Mouse (Mus musculus) hindbrain, postnatal 0 days (tissue): ENCODE measurements around the gene Mypop. TPM values are rescaled to one million over a fixed set of nuclear protein-coding genes. Genes with fewer than 3 reads are reported as not detected.

Experiments used
- ATAC-seq: fragments of 200-750 bp; cut with Nextera tagmentation; 2 replicates; pipeline ENCODE4 v1.8.0; 2017; ENCODE audit warnings: mild to moderate bottlenecking, moderate TSS enrichment, moderate library complexity
- DNase-seq: peaks from one replicate; pipeline ENCODE4 v3.0.0-alpha.2; 2015; ENCODE audit warnings: low spot score
- H3K27ac ChIP-seq: fragments of 300-500 bp; sonication (generic); 2 replicates; pipeline ENCODE4 v1.5.1; 2014; ENCODE audit warnings: mild to moderate bottlenecking
- H3K27me3 ChIP-seq: fragments of 300-500 bp; sonication (generic); 2 replicates; pipeline ENCODE4 v1.6.1; 2014; ENCODE audit warnings: low read length, mixed read lengths; ENCODE audit not compliant: insufficient read depth
- H3K36me3 ChIP-seq: fragments of 300-500 bp; sonication (generic); 2 replicates; pipeline ENCODE4 v1.6.1; 2014; ENCODE audit warnings: low read length, mixed read lengths; ENCODE audit not compliant: insufficient read depth
- H3K4me1 ChIP-seq: fragments of 300-500 bp; sonication (generic); 2 replicates; pipeline ENCODE4 v1.6.1; 2014; ENCODE audit warnings: antibody characterized with exemption, low read length, mixed read lengths; ENCODE audit not compliant: insufficient read depth
- H3K4me2 ChIP-seq: fragments of 300-500 bp; sonication (generic); 2 replicates; pipeline ENCODE4 v1.6.1; 2014; ENCODE audit warnings: low read depth, mild to moderate bottlenecking, low read length, moderate library complexity, mixed read lengths
- H3K4me3 ChIP-seq: fragments of 300-500 bp; sonication (generic); 2 replicates; pipeline ENCODE4 v1.5.1; 2014; ENCODE audit warnings: low read length
- H3K9ac ChIP-seq: fragments of 300-500 bp; sonication (generic); replicated peaks from 2 replicates; pipeline ENCODE4 v1.6.1; 2014; ENCODE audit warnings: mild to moderate bottlenecking, low read length, moderate library complexity, mixed read lengths
- H3K9me3 ChIP-seq: fragments of 300-500 bp; sonication (generic); 2 replicates; pipeline ENCODE4 v1.6.1; 2016; ENCODE audit warnings: low read length, mixed read lengths
- CTCF ChIP-seq: IDR thresholded peaks from 2 replicates; pipeline ENCODE4 v1.5.1; 2016; ENCODE audit warnings: antibody characterized with exemption, control low read depth, low read depth
- WGBS: fragments of 180-500 bp; shearing (Covaris S2); extraction: QIAGEN DNeasy Blood & Tissue Kit; methylation state at CpG from one replicate; pipeline ENCODE4 v1.1.7; 2014; 5-methylcytosine and 5-hydroxymethylcytosine counted together
- polyA plus RNA-seq: library from polyadenylated mRNA; unstranded; fragments of >200 nt; fragmentation: Nextera tagmentation; extraction: Ambion mirVana; gene quantifications from 2 replicates; pipeline ENCODE4 v1.2.1, GENCODE M21; 2015
- total RNA-seq: library from RNA; depleted of rRNA; stranded (reverse); fragments of >200 nt; gene quantifications from 2 replicates; pipeline ENCODE4 v1.2.3, GENCODE M21; 2014; rRNA removed

The Mypop gene
- total RNA-seq (22.5 and 26.1 TPM in 2 replicates), polyA plus RNA-seq (5.6 and 6.0 TPM in 2 replicates)

DNA sequence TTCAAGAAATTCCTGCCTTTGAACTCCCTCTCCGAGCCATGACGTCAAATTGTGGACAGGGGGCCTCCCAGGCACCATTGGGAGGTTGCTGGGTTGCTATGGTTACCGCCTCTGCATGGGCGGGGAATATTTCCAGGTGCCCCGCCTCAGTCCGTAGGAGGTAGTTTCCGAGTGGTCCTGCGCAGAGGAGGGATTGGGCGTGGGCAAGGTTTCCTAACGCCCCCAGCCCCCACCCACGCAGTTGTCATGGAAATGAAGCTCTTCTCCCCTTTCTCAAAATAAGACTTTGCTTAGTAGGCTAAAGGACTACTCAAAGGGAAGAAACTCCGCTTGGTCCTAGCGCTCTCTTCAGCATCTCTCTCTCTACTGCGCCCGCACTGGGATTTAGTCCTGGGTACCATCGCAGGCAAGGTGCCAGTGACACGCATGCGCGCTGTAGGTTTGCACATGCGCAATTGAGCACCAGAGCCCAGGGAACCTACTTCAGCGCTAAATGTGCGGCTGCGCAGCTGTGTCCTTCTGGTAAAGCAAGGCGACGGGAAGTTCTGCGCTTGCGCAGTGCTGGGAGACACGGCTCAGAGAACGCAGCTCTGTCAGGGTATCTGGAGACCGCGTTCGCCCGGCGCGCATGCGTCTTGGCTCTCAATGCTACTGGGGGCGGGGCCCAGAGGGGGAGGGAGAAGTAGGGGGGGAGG lies at the start of gene Mypop:
Gene Mypop (plus strand): TSS at position 645 of the 695 bp plus-strand sequence.
- Histone ChIP-seq H3K36me3 (no peaks in the 10 kb centered on the region), H3K4me2 (peak within 1 kb of the TSS; percentile 65), H3K27ac (peak within 1 kb of the TSS; percentile 70), H3K4me1 (peaks cover 10% of the 10 kb centered on the region), H3K27me3 (no peaks in the 10 kb centered on the region), H3K9ac (peak within 1 kb of the TSS; percentile 67), H3K4me3 (peak within 1 kb of the TSS; percentile 47), H3K9me3 (no peaks in the 10 kb centered on the region)
- WGBS = 1% methylated on average over 36 of the region's 37 CpGs
- DNase-seq = peak; percentile 100
- peak; percentile 94 for ATAC-seq
- TF ChIP-seq CTCF = peak; percentile 30

- Histone ChIP-seq H3K4me2 (0 out of 2 replicates have a peak overlapping the region, but pooled peaks have one; percentile 5), H3K9ac (0 out of 2 replicates have a peak overlapping the region, but pooled peaks have one; percentile 1), H3K9me3 (no peaks in the 10 kb centered on the region), H3K4me3 (no peak overlapping the region), H3K27ac (peak overlapping the region; percentile 67), H3K4me1 (no peaks in the 10 kb centered on the region; the same call in 1 of the 2 replicates), H3K36me3 (peaks cover 15% of the 10 kb centered on the region; the same call in 1 of the 2 replicates), H3K27me3 (no peaks in the 10 kb centered on the region)
- 6% methylated on average over 1 of the region's 1 CpGs for WGBS
- no peak for TF ChIP-seq CTCF
- ATAC-seq (peak; percentile 82), DNase-seq (peak; percentile 72)
Observed at GRCm38 (mm10) chr7:18942376-18942775, 48.7 kb upstream of the Mypop start.

DNA sequence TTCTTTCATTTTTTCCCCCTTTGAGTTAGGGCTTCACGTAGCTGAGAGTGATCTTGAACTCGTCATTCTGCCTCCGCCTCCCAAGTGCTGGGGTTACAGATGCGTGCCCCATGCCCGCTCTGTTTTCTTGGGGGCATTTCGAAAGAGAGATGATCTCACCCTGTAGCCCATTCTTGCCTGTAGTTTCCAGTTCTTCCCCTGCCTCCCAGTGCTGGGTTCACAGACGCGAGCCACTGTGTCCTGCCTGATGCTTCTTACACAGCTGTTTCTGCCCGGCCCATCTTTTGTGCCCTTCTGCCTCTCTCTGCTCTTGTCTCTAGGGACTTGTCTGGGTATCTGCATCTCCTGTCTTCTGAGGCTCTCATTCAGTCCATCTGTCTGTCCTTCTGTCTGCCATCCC lies 48.2 kb upstream of the Mypop start:
- no peaks in the 10 kb centered on the region for H3K27me3 ChIP-seq
- peak overlapping the region; percentile 67; the same call in 1 of the 2 replicates for H3K27ac ChIP-seq
- peaks cover 16% of the 10 kb centered on the region; the same call in 1 of the 2 replicates for H3K36me3 ChIP-seq
- H3K9me3 ChIP-seq = no peaks in the 10 kb centered on the region
- 41% methylated on average over 9 of the region's 9 CpGs for WGBS
- DNase-seq = no peak
- peak; percentile 10 for ATAC-seq
- H3K9ac ChIP-seq = no peak overlapping the region
- no peak overlapping the region for H3K4me3 ChIP-seq
- no peak for TF ChIP-seq CTCF
- no peak overlapping the region for H3K4me2 ChIP-seq
- no peaks in the 10 kb centered on the region; the same call in 1 of the 2 replicates for H3K4me1 ChIP-seq

DNA sequence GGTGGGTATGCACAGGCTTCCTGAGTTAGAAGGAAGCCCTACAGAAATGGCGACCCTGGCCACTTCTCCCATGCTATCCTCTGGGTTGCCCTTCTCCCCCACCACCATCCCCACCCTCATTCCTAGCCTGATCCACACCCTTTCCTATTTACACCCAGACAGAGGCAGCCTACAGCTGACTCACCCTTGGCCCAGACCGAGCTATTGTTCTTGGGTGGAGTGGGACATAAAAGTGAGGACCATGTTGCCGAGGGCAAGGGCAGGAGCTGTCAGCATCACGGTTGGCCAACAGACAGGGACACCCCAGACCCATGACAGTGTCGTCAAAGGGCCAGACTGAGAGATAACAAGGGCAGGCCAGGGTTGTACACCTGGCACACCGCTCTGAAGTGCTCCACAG lies 42.9 kb upstream of the Mypop start:
- H3K4me3 ChIP-seq = no peak overlapping the region
- peak overlapping the region; percentile 80 for H3K27ac ChIP-seq
- H3K27me3 ChIP-seq = no peaks in the 10 kb centered on the region
- no peak overlapping the region for H3K4me2 ChIP-seq
- DNase-seq = no peak
- no peak for ATAC-seq
- H3K36me3 ChIP-seq = peaks cover 18% of the 10 kb centered on the region; the same call in 1 of the 2 replicates
- TF ChIP-seq CTCF = no peak
- H3K9ac ChIP-seq = 0 out of 2 replicates have a peak overlapping the region, but pooled peaks have one; percentile 21
- peaks cover 23% of the 10 kb centered on the region for H3K4me1 ChIP-seq
- 33% methylated on average over 6 of the region's 6 CpGs for WGBS
- H3K9me3 ChIP-seq = no peaks in the 10 kb centered on the region

GRCm38 (mm10) chr7:18949781-18950522 lies 41.1 kb upstream of the Mypop start:
- H3K9ac ChIP-seq = no peak overlapping the region; the same call in 1 of the 2 replicates
- no peak overlapping the region for H3K4me3 ChIP-seq
- 0 out of 2 replicates have a peak, but pooled peaks have one; percentile 16 for TF ChIP-seq CTCF
- H3K27me3 ChIP-seq = no peaks in the 10 kb centered on the region
- H3K4me1 ChIP-seq = peaks cover 23% of the 10 kb centered on the region
- DNase-seq (peak; percentile 95), ATAC-seq (peak; percentile 90)
- H3K27ac ChIP-seq = peak overlapping the region; percentile 80
- H3K9me3 ChIP-seq = no peaks in the 10 kb centered on the region
- H3K4me2 ChIP-seq = peak overlapping the region; percentile 28
- H3K36me3 ChIP-seq = peaks cover 21% of the 10 kb centered on the region; the same call in 1 of the 2 replicates
- 12% methylated on average over 12 of the region's 12 CpGs for WGBS

GRCm38 (mm10) chr7:18950523-18951315 lies 40.3 kb upstream of the Mypop start:
- peak; percentile 79 for DNase-seq
- ATAC-seq = peak; percentile 54
- H3K4me1 ChIP-seq = peaks cover 23% of the 10 kb centered on the region
- TF ChIP-seq CTCF = no peak
- no peaks in the 10 kb centered on the region for H3K27me3 ChIP-seq
- H3K4me3 ChIP-seq = no peak overlapping the region; the same call in 1 of the 2 replicates
- H3K4me2 ChIP-seq = peak overlapping the region; percentile 28
- H3K9me3 ChIP-seq = no peaks in the 10 kb centered on the region
- H3K9ac ChIP-seq = no peak overlapping the region
- 13% methylated on average over 18 of the region's 18 CpGs for WGBS
- peaks cover 17% of the 10 kb centered on the region; the same call in 1 of the 2 replicates for H3K36me3 ChIP-seq
- H3K27ac ChIP-seq = peak overlapping the region; percentile 80
